Mouse (Mus musculus) T-helper 17 cell (primary cell): ENCODE measurements around the gene Jpt1.
"Not testable (repeated sequence)": the region's sequence is repeated elsewhere in the genome, so short reads cannot be mapped to it uniquely, and the experiment has no call there.

ENCODE experiments used
- in situ Hi-C, 2 experiments: fragments of 300-600 bp; cut with MboI, MseI; formaldehyde crosslinking; loops; 1 replicate in 1 of 2; 2 replicates in 1 of 2; pipeline ENCODE4 v1.15.1; 2025; ENCODE audit warnings: high pct_unique_total_duplicates in 2 of 2

The Jpt1 gene

DNA sequence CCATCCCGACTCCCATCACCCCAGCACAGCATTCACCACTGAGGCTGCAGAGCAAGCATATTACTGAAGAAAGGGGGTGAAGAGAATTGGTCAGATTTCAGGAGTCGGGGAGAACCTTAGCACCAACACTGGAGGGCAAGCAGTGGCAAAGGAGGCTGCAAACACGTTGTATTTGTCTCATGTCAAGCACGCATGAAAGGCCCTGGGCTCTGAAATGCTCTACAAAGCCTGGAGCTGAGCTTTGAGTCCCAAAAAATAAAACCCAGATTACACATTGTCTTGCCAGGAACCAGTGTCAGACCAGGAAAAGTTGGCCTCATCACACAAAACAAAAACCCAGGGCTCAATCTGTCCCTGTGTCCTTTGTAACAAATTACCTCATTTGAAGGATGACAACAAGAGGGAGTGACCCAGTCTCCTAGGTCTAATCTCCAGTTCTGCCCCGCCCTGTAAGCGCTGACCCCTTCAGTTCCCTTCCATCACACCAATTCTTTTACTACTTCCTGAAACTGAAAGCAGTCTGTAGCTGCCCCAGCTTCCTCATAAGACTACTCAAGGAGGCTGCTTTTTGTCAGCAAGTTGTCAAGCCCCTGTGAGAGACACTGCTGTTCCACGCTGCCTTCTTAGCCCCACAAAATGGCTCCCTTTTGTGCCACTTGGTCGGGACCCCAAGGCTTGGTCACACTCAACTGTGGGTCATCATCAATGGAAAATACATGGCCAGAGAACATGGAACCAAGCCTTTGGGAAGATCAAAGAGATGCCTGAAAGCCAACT, 1.6 kb downstream of the Jpt1 start:
- in situ Hi-C loops: no loop called here

DNA sequence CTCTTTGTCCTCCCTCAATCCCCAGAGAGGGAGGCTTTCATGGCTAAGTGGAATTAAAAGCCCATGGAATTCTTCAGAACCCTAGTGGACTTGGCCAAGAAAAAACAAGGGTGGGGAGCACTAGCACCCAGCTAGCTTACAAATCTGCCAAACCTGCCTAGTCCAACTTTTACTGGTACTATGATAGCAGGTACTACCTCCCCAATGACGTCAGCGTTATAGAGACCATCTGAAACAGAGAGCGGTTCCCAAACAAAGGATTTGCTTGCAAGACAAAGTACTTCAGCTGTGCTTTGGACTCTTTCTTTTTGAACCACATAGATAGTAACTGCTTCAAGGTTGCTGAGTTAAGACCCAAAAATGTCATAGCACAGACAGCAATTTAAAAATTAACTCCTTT, 2.2 kb downstream of the Jpt1 start:
- in situ Hi-C loops: no loop called here

DNA sequence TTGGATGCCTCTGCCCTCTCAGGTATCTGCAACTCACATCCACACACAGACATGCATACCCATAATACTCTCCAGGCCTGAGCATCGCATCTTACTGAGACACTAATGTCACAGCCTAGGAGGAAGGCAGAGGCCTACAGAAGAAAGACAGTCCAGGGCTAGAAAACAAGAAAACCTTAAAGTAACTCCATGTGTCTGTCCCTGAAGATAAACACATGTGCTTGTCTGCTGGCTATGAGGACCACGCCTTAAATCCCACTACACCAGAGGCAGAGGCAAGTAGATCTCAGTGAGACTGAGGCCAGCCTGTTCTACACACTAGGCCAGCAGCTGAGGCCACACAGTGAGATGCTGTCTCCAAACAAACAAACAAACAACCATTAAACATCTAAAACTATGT, 3.1 kb downstream of the Jpt1 start:
- in situ Hi-C loops: no loop called here

DNA sequence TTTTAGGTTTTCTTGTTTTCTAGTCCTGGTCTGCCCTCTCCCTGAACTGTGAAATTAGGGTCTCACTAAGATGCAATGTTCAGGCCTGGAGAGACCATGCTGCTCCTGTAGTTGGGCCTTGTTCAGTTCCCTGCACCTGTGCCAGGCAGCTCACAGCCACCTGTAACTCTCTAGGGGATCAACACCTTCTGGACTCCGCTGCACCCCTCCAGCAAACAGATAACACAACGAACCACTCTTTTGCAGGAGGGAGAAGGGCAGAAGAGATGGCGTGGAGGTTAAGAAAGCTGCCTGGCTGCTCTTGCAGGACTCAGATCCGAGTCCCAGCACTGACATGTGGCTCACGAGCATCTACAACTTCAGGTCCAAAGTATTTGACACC, 3.7 kb downstream of the Jpt1 start:
- in situ Hi-C loops: no loop called here

DNA sequence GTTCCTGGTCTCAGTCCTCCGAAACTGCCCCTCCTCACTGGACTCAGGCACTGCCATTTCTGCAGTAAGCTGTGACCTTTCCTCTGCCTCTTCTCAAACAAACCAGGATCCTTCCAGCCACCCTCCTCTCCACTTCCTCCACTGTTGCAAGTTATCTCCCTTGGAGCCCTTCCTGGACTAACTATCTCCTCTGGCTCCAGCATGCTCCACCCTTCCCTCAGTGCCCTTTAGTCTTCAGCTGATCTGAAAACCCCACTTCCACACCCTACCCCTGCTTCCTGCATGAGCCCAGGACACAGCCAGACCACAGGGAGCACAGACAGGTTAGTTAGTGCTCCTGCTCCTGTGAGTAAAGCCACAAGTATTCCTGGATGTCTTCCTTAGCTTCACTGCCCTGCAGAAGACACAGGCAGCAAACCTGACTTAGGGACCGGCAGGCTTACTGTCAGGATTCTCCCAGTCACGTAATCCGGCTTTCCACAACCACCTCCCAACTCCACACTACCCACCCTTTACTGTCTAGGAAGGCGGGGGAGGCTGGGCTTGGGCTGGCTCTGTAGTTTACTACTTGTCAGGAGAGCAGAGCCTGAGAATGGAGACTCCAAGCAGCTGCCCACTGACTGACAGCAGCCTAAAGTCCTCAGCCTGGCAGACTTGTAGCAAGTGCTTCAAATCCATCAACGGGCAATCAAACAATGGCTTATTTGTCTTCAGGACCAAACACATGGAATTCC, 4.2 kb downstream of the Jpt1 start:
- in situ Hi-C loops: no loop called here

DNA sequence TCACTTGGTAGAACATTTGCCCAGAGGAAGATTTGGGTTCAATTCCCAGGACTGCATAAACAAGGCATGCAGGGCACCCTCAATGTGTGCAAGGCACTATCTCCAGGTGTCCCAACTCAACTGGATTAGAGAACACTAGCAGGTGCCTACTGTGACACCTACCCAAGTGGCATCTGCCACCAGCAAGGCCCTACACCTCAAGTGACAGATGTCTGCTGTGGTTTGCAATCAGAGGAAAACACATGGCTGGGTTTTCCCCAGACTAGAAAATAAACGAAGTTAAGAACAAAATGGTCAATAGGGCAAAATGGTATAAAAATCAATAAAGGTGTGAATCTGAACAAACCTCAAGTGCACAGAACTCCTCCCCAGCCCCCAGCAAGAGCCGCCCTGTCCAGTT, 6.1 kb downstream of the Jpt1 start:
- in situ Hi-C loops: no loop called here

DNA sequence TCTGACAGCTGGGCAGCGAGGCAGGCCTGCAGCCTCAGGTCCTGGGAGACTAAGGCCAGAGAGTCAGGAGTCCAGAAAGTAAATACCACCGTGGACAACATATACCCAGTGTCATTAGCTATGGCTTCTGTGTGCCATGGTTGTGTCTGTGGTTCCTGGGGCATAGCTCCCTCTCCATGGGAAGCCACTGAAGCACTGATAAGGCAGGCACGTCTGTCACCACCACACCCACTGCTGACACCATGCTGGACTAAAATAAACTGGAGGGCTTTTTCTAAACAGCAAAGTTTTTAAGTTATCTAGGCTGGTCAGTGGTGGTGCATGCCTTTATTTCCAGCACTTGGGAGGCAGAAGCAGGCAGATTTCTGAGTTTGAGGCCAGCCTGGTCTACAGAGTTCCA, 7.6 kb downstream of the Jpt1 start:
- in situ Hi-C loops: no loop called here

DNA sequence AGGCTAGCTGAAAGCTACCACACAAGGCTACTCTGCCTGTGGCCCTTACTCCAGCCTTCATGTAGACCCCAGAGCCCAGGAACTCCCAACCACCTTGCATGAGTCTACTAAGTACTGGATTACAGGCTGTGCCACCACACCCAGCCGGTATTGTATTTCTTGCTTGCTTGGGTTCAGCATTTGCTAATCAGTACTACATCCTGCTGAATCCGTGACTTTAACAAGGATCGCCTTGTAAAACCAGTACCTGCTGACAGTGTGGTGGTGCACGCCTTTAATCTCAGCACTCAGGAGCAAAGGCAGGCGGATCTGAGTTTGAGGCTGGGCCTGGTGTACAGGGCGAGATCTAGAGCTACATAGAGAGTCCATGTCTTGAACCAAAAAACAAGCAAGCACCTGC, 11.6 kb downstream of the Jpt1 start:
- in situ Hi-C loops: no loop called here

DNA sequence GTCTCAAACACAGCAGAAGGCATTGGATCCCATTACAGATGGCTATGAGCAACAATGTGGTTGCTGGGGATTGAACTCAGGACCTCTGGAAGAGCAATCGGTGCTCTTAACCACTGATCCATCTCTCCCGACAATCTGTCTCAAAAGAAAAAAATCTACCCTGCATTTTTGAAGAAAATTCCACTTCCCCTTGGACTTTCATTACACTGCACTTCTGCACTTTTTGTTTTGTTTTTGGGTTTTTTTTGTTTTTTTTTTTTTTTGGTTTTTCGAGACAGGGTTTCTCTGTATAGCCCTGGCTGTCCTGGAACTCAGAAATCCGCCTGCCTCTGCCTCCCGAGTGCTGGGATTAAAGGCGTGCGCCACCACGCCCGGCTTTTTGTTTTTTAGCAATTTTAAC, 17.6 kb downstream of the Jpt1 start:
- in situ Hi-C loops: not testable (repeated sequence)

DNA sequence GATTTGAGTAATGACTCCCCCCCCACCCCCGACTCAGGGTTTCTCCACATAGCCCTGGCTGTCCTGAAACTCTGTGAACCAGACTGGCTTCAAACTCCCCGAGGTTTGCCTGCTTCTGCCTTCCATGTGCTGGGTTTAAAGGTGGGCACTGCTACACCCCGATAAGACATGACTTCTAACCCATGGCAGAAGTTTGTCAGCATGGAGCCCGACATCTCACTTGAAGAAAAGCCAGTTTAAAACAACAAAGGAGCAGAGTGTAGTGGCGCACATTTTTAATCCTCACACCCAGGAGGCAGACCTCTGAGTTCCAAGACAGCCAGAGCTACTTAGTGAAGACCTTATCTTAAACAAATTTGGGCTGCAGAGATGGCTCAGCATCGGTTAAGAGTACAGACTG, 21.8 kb downstream of the Jpt1 start:
- in situ Hi-C loops: no loop called here

DNA sequence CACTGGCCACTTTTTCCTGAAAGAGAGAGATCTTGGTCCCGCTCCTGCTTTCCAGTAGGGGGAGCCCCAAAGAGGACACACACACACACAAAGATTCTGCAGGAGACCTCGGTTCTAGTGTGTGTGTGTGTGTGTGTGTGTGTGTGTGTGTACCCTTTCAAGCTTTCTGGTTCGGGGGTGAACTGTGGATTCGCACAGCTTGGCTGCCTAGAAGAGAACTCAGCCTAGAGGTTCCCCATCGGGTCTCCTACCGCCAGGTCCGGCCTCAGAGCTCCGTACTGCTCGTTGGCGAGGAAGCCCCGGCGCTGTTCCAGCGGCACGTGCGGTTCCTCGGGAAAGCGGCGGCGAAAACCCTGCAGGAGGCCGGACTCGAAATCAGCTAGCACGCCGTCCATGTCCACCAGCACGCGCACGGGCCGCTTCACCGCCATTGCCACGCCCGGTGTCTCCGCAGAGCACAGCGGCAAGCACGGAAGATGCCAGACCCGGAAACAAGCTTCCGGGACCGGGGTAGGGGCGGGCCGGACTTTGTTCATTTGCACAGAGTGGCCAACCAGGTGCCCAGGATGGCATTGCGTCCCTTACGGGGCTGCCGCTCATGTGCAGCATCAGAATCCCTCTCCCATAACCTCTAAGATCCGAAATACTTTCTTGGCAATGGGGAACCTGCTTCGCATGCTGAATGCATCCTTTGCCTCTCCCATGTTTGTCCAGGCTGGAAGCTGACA, 22.7 kb downstream of the Jpt1 start, which contains the start of gene Nt5c:
TSS of gene Nt5c (minus strand) at position 507 of the 728 bp plus-strand sequence.
- in situ Hi-C loops: no loop called here

DNA sequence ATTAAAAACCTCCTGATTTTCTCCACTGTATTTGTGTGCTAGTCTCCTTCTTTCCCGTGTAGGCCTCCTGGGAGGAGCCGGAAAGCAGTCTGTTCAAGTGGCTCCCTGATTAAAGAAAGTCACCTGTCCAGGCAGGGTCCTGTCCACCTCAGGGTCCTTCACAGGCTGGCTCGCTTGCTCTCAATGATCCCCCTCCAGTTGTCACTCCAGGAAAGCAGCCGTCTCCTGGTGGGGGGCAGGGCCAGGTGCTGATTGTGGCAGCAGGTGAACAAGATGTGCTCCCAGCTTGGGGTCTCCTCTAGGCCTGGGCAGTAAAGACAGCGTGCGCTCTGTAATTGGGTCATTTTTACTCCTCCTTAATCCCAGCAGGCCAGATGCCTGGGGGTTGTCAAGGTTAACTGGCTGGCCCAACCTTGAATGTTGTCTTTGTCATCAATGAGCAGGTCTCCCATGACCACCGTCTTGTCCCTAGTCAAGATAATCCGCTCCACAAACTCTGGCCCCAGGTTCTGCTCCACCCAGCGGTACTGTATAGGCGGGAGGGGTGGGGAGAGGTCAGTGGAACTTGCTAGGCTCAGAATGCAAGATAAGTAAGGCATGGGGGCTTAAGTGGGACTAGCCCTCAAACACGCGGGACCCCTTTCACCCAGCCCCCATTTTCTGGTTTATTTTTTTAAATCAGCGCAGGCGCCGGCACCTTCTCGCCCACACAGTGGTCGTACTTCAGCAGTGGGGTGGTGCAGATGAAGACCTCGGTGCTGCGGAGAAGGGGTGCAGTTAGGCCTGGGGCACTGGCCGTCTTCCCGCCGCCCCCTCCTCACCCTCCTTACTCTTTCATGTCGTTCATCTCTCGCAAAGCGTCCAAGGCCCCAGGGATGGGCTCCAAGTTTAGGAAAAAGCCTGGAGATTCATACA, 23.5 kb downstream of the Jpt1 start:
- in situ Hi-C loops: no loop called here

DNA sequence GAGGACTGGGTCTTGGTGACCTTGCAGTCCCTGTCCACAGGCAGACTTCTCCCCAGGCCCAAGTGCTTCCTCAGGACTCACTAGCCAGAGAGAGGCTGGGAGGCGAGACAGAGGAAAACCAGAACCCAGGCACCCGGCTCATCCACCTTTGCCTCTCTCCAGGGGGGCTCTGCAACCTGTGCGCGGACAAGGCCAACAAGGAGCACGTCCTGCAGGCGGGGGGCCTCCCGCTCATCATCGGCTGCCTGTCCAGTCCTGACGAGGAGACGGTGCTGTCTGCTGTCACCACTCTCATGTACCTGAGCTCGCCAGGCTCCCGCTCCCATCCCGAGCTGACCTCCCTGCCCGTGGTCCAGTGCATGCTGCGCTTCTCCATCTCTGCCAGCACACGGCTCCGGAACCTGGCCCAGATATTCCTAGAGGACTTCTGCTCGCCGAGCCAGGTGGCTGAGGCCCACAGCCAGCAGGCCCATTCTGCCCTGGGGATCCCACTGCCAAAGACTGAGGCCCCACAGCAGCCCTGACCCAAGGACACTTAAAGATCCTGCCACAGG, 25.6 kb downstream of the Jpt1 start:
- in situ Hi-C loops: loop anchor here (5.0 kb wide), 1 partner anchor 44 kb away; no protein-coding TSS in a partner anchor

DNA sequence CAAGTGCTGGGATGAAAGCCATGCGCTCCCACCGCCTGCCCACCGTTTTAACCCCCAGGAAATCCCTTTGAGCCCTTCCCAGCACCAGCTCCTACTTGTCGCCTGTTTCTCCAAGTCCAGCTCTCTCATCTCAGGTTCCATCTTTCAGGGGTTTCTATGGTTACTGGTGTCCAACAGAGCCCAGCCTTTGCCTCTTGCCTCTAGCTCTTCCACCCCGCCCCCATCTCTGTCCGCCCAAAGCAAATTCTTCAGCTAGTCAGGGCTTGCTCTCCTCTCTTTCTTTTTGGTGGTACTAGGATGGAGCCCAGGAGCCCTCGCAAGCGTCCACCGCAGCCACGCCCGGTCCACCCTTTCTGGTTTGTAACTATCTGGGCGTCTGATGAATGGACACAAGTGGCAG, 29.0 kb downstream of the Jpt1 start:
- in situ Hi-C loops: loop anchor here (5.0 kb wide), 1 partner anchor 47 kb away; no protein-coding TSS in a partner anchor

DNA sequence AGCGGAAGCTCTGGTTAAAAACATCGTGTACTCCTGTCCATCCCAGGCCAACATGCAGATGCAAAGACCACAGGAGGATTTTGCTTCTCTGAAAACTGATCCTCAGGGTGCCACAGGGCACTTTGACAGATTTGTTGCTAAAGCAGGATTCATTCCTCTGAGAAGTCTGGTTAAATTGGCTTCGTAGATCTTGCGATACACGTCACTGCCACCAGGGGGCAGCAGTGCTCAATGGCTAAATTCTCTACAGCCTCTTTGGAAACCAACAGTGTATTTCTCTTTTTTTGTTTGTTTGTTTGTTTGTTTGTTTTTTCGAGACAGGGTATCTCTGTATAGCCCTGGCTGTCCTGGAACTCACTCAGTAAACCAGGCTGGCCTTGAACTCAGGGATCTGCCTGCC, 30.5 kb downstream of the Jpt1 start:
- in situ Hi-C loops: no loop called here

DNA sequence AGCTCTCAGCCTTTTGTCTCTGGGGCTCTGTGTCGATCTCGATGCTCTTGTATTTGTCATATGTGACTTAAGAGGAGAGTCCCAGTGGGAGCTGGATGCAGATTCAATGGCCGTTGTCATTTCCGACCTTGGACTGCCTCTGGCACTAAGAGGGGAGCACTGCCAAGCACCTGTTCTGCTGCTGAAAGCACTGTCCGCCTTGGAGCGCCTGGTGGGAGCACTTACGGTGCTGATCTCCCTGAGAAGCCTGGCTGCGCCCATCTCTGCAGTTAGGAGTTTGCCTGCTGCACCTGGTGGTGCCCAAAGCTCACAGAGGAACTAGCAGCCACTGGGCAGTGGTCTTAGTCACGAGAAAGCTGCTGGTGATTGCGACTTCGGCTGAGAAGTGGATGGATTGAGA, 30.9 kb downstream of the Jpt1 start:
- in situ Hi-C loops: no loop called here

DNA sequence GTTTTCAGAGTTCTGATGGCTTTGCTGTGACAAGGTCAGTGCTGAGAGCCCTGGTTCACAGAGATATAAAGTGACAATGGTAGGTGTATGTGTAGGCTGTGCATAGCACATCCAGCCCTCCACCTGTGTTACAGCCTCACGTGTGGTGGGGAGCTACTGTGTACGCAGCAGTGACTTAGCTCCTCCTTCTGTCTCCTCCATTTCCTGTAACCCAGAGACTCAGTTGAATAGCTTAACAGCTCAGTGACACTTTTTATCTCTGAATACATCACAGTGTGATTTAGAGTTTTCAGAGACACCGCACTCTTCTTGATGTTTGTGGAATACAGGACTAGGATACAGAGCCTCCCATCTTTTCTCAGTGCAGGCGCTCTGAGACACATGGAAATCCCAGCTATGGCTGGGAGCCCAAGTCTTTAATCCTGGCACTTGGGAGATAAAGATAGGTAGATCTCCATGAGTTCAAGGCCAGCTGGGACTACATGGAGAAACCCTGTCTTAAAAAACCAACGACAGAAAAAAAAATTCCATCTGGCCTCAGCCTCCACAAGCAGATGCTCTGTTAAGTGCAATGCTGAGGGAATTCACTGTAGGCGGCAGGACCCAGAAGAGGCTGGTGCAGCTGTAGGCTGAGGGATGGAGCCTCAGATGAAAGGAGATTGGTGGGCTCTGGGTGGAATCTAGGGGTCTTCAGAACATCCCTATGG, 32.5 kb downstream of the Jpt1 start:
- in situ Hi-C loops: no loop called here

DNA sequence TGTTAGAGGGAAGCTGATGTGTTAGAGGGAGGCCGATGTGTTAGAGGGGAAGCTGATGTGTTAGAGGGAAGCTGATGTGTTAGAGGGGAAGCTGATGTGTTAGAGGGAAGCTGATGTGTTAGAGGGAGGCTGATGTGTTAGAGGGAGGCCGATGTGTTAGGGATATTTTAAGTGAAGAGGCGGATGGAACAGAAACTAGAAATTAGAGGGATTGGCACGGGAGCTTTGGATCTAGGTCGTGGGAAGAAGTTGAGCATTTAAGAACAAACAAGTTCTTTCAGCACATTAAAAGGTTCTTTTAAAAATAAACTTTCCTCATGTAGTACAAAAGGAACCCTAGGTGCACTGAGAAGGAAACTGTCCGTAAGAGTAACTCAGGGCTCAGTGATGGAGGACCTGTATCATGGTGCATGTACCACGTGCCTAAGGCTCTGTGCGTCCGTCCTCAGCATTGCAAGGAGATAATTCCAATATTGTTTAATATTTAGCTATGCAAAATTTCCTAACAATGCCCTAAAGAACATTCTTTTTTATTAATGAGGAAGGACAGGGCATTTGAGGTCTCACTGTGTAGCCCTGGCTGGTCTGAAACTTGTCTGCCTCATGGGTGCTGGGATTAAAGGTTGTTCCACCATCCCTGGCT, 35.8 kb downstream of the Jpt1 start:
- in situ Hi-C loops: loop anchor here (10.0 kb wide), 3 partner anchors 54 to 314 kb away; partner anchors contain the start of genes Hid1 (in 1 of the 2), Kctd2 (in 1 of the 2) and Slc9a3r1 (in 1 of the 2)

DNA sequence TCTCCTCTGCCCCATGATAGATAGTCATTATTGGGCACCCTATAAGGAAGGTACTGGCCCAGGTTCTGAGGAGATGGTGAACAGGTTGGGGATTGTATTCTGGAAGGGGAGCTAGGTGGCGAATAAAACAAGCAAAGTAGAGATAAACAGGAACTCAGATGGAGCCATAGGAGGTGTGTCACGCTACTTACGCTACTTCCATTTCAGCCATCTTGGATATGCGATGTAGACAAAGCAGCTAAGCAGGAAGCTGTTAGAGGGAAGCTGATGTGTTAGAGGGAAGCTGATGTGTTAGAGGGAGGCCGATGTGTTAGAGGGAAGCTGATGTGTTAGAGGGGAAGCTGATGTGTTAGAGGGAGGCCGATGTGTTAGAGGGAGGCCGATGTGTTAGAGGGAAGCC, 36.8 kb downstream of the Jpt1 start:
- in situ Hi-C loops: loop anchor here (10.0 kb wide), 3 partner anchors 53 to 313 kb away; partner anchors contain the start of genes Hid1 (in 1 of the 2), Kctd2 (in 1 of the 2) and Slc9a3r1 (in 1 of the 2)
